Mouse (Mus musculus): ENCODE results near the gene Xndc1. TPM values are rescaled to one million over a fixed set of nuclear protein-coding genes. Genes with fewer than 3 reads are reported as not detected.
A peak's percentile ranks its signal among the peaks of the same experiment; 100 is the strongest.
"Not testable (repeated sequence)": the region's sequence is repeated elsewhere in the genome, so short reads cannot be mapped to it uniquely, and the experiment has no call there.

Gene Xndc1
- polyA plus RNA-seq (2017; shearing (Covaris generic)): 10 to 100 TPM; 19.3 to 33.0 TPM

DNA sequence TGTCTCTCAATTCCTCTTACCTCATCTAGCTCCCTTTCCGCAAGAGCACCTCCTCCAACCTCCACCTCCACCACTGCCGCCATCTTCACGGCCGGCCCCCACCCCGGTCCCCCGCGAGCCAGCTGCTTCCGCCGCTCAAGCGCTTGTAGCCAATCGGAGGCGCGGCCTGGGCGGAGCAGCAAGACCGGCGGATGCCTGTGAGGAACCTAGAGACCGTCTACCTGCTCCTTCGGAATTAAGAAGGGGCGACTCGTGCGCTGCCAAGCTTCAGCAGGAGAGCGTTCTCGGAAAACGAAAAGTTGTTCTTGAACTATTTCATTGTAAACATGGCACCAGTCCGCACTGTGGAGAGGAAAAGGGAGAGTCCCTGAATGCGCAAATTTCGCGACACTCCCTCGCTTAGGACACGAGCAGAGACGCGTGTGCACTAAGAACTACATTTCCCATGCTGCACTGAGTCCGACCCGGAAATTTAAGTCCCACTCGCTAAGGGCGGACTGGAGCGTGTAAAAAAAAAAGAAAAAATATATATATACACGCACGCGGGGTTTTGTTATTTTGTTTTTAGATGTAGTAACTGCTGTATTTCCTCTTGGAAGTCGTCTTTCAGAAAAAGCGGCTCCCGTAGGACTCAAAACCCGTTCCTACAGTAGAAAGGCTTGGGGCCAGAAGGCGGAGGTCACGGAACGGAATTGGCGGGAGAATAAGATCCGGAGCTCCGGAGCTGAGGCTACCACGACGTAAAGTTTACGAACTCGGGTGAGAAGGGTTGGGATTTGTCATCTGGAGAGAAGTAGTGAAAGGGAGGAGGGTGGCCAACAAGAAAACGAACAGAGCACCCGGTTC lies at the start of gene Xndc1, which contains the start of the genes Rnf121 and Xntrpc:
Gene Xndc1 (plus strand): TSS at position 466 of the 846 bp plus-strand sequence.
Gene Rnf121 (minus strand): TSS at position 424 of the 846 bp plus-strand sequence.
Gene Xntrpc (plus strand): TSS at position 668 of the 846 bp plus-strand sequence.
- peak; percentile 96 for ATAC-seq

DNA sequence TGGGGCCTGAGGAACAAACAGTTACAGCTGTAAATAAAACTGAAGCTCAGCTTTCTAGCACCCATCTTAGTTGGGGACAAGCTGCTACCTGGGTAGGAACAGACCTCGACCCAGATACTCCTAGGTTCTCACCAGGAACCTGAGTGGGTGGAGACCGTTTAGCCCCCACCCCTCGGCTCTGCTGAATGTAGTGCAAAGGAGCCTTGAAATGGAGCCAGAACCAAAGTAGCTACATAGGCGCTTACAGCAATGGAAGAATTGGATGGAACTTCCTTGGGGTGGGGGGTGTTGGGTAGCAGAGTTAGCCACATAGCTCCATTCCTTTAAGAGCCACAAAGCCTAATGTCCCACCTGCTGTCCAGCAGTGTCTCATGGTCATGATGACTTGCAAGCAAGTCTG lies 48.4 kb upstream of the Xndc1 start:
- ATAC-seq: no peak

DNA sequence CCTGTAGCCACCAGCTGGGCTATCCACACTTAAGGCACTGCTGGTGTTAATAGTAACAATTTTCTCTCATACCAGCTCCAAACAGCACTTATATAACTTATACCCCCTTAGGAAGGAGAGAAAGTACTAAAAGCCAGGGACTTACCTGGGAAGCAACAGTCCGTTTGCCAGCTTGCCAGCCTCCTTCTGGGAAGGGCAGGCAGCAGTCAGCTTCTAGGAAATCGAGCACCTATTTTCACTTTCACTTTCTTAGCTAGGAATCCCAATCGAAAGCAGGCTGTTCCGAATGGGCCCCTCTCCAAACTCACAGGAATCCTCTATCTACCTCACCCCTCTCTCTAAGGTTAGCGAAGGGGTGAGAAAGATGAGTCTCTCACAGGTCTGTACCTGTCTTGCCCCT lies 47.9 kb upstream of the Xndc1 start:
- peak; percentile 70 for ATAC-seq

DNA sequence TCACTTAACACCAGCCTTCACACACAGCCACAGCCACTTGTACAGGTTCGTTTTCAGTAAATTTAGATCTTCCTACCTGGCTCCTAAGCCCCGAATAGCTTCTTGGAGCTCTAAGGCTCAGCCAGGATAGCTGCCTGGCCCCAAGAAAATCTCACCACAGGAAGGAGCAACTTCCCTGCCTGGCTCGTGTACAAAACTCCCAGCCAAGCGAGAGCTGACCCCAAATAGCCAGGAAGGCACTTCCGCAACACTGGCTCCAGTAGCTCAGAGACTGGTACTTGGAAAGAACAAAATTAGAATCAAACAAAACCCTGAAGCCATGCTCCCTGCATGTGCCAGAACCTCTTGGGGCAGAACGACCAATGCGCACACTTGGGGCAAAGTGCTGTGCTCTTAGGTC lies 47.3 kb upstream of the Xndc1 start:
- ATAC-seq: no peak

DNA sequence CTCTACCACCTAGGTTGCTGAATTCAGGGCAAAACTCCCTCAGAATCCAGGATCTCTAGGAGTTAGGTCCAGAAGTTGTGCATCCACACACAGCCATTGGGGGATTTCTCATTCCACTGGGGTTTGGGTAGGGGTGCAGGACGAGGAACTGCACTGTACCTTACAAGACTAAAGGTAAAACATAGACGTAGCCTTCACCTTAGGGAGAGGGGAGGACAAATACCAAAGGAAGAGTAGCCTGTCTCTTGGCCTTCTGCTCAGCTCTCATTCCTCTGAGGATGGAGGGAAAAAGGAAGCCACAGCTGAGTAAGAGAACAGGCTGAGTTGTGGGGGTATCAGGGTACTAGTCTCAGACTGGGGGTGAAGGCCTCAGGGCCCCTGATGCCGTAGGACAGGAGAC lies 46.7 kb upstream of the Xndc1 start, which contains the start of gene Il18bp:
Gene Il18bp (minus strand): TSS at position 101 of the 400 bp plus-strand sequence.
- ATAC-seq: no peak

DNA sequence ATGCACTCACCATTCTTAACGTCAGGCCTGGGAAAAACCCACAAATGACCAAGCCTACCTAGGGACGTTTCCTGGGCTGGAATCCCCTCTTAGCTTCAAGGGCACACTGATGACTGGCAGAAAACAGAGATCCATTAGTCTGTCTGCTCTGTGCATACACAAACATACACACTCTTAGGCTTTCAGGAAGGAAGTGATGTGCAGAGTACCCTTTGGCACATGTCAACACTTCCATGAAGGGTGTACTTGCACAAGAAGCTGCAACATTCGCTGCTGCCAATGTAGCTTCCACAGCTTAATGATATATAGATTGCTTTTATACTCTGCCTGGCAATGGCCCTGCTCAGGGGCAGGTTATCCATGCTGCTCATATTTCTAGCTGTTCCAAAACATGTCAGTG lies 45.9 kb upstream of the Xndc1 start:
- ATAC-seq: no peak

DNA sequence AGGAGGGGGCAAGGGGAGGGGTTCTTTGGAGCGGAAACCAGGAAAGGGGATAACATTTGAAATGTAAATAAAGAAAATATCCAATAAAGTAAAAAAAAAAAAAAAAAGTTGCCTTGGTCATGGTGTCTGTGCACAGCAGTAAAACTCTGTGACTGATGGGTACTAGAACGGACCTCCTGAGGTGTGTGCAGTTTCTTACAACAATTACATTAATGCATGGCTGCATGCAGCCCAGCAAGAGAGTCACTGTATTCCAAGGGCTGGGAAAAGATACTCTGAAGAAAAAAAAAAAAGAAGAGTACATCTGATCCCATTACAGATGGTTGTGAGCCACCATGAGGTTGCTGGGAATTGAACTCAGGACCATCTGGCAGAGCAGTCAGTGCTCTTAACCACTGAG lies 44.4 kb upstream of the Xndc1 start:
- ATAC-seq: not testable (repeated sequence)

DNA sequence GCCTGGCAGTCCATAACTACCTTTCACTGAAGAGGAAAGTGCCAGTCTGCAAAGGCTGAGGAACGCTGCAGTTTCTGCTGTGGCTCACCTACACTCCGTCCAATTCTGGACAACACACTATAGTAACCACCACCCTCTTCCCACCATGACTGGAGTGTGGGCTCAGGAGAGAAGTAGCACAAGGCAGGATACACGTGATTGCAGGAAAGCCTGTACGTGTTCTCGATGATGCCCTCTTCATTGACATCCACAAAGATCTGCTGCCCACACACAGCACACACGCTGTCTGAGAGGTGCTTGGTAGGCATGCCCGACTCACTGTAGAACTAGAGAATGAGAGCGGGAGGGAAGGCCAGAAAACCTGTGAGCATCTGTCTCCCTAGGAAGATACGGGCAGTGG lies 41.5 kb upstream of the Xndc1 start:
- ATAC-seq: no peak

DNA sequence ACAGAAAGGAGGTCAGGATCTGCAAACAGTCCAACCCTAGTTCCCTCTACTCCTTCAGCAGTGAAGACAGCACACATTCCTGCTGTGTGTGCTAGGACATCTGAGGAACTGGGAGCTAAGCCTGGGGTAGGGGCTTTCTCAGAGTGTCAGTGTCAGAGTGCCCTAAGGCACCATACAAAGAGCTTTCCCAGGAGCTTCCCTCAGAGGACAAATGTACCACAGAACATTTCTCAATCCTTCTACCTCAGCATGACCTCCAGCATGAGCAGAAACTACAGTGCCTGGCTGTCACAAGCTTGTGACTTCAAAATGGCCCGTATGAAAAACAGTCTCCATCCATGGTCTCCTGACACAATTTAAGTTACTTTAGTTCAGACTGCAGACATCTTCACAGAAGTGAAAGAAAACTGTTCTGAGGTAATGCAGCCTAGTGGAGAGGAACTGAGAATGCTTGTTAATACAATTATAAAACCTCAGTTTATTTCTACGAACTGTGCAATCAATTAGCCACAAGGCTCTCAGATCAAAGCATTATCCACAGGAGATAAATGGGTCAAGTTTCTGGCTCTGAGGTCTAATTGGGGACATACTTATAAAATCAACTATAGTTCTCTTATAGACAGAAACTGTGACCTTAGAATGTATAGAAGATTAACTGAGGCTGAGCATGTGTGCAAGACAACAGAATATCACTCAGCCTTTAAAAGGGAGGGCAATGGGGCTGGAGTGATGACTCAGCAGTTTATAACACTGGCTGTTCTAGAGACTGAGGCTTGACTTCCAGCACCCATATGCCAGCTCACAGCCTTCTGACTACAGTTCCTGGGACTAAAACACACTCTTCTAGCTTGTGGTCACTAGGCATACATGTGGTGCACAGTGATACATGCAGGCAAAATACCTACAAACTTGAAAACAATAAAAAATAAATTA lies 39.9 kb upstream of the Xndc1 start:
- ATAC-seq: no peak

DNA sequence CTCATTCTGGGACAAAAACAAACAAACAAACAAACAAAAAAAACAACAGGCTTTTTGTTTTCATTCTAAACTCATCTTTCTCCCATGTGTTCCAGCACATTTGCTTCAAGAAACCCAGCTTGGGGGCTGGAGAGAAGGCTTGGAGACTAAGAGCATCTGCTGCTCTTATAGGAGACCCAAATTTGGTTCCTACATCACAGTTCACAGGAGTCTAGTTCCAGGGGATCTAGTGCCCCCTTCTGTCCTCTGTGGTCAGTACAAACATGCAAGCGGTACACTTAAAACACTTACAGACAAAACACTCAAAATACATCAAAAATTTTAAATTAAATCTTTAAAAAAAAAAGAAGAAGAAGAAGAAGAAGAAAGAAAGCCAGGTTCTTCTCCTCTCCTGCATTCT lies 30.4 kb upstream of the Xndc1 start:
- no peak for ATAC-seq

DNA sequence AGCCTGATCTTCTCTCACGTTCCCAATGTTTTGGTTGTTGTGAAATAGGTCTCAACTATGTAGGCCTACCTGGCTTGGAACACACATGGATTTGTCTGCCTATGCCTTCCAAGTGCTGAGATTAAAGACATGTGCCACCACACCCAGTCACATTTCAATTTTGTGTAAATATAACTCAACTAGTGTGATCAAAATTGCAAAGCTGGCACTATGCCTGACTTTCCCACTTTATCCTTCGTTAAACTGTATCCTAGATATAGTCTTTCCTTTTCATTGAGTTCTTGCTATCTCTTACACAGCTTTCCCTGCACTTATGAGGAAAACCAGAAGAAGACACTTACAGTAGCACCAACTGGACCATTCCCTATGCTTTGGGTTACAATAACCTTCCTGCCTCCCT lies 29.8 kb upstream of the Xndc1 start:
- ATAC-seq: no peak

DNA sequence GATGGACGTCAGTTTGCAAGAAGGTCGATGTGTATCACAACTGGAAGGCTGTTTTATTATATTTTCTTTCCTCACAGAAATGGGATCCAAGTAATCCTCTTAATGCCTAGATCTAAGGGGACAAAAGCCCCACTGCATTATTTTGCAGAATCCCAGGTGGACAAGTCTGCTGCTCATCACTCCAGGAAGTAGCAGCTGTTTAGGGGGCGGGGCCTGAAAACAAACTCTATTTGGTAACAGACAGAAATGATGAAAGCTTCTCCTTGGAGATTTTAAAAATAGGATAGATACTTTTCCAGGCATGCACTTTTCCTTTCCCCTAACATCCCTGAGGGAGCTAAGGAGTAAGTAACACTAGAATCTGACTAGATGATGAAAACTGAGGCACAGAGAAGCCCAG lies 28.0 kb upstream of the Xndc1 start:
- no peak for ATAC-seq

DNA sequence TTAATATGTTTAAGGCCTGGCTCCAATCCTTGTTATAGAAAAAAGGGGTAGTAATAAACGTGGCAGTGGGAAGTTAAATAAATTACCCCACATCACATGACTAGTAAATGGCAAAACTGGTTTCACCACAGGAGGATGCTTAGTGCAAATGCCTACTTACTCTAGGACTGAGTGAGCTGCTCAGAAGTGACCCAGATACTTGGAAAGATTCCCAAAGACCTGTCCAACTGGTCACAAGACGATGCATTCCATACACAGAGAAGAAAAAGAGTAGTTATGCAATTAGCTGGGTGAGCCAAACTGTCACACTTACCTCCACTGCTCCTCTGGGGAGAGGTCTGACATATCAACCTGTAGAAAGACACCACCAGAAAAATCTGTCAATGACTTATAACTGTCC lies 23.0 kb upstream of the Xndc1 start:
- no peak for ATAC-seq

DNA sequence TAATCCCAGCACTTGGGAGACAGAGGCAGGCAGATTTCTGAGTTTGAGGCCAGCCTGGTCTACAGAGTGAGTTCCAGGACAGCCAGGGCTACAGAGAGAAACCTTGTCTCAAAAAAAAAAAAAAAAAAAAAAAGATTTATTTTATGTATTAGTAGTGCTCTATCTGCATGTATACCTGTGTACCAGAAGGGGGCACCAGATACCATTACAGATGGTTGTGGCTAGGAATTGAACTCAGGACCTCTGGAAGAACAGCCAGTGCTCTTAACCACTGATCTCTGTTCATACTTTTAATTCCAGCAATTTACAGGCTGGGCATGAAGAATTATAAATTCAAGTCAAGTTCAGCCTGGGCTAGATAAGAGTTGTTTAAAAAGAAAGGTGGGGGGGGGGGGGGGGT lies 16.8 kb upstream of the Xndc1 start:
- ATAC-seq: not testable (repeated sequence)

DNA sequence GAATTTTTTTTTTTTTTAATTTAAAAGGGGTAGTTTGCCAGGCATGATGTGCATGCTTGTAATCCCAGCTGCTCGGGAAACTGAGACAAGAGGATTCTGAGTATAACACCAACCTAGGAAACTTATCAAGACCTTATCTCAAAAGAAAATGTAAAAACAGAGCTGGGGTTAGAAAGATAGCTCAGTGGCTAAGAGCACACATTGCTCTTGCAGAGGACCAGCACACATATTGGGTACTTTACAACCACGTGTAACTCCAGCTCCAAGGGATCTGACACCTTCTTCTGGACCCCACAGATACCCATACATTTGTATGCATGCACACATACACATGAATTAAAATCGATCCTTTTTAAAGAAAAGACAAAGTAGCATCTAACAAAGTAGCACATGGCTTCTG lies 4.0 kb upstream of the Xndc1 start:
- no peak for ATAC-seq

DNA sequence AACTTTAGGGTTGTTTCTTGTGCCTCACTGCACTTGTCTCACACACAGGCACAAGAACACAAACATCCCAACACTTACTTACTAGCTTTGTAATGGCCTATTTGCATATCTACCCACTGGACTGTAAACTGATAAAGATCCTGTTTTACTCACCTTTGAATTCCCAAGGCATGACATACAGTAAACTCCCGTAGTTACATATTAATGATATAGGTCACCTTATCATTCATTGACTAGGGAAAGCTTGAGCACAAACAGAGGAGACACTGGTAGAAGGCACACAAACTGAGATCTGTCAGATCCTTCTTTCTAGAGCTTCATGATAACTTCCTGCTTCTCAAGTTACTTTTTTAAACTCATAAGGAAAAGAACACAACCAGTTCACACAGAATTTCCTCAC lies 3.1 kb upstream of the Xndc1 start:
- no peak for ATAC-seq

DNA sequence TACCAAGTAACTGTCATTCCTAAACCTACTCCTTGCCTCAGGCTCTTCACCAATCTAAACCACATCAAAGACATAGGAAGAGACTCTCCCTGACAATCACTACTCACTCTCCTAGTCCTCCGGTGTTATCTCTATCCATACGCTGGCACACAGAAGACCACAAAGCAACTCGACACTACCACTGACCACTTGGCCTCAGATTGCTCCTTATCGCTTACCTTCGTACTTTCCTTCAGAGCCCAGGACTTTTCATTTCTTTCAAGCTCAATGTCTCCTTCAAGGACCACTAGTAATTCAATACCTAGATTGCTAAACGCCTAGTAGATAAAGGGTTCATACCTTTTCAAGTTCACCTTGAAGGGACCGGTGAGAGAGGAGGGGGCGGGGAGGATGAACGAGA lies 1.4 kb upstream of the Xndc1 start:
- ATAC-seq: no peak

DNA sequence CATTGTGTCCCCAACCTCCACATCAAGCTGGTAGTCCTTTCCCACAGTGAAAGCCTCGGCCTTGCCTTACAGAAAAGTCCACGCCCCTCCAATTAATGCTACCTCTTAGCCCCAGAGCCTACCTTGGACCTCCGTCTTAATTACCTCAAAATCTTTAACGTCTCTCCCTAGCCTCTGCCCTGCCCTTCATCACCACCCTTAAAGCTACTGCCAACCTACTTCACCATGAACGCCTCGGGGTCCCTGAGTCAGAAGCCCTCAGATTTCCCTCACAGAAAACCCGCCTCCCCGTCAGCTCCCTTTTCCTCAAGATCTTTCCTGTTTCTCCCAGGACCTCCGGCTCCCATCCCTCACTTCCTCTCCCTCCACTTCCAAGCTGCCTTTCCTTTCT lies 661 bp upstream of the Xndc1 start:
- no peak for ATAC-seq

DNA sequence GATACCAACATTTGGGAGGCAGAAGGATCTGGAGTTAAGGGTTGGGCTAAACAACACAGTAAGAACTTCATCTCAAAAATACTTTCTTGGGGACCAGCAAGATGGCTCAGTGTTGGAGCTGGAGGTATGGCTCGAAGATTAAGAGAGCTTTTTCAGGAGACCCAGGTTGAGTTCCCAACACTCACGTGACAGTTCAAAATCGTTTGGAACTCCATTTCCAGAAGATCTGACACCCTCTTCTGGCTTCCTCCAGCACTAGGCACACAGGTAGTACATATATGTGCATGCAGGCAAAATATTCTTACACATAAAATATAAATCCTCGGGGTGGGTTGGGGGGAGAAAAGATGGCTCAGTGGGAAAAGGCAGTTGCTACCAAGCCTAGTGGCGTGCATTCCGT lies 1.1 kb downstream of the Xndc1 start:
- ATAC-seq: no peak

DNA sequence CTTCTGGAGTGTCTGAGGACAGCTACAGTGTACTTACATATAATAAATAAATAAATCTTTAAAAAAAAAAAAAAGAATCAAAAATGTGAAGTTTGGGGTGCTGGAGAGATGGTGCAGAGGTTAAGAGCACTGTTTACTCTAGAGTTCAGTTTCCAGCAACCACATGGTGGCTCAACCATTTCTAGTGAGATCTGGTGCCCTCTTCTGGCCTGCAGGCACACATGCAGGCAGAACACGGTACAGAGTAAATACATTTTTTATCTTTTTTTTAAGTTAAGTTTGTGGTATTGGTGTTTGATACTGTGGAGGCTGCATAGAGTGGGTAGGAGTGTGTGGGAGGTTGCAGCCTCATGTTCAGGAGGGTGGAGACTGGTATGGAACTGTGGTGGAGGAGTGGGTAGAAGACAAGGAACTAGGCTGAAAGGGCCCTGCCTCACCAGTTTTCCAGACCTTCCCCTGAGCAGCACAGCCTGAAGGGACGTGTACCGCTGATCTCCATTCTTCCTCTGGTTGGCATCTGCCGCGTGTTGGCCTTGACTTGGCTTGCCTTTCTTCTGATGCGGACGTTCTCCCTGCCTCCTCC lies 11.5 kb downstream of the Xndc1 start:
- ATAC-seq: peak; percentile 63

DNA sequence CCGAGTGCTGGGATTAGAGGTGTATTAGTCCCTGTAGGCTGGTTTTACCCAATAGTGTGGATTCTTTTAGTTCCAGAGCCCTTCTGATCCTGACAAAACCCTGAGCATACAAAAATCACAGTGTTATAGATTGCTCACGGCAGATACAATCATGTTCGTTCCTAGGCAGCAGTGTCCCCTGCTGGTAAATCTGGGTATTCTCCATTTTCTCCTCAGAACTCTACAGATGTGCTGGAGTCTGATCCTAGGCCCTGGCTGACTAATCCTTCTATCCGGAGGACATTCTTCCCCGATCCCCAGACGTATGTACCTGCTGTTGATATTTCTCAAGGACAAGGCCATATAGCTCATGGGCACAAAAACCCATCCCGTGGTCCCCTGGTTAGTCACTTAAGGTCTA lies 13.2 kb downstream of the Xndc1 start:
- peak; percentile 66 for ATAC-seq

DNA sequence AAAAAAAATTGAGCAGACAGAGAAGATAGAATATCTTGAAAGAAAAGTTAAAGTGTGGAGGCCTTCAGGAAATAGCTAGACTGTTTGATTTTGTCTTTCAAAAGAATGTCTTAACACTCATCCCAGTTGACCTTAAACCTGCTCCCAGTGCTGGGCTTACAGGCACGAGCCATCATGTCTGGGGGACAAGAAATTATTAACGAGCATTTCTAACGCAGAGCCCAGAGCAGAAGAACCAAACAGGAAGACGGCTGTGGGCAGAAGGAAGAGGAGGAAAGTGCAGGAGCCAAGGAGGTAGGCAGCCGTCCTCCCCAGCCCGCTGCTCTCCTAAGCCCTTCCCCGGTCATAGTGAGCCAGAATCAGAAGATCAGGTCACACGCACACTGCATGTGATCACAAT lies 15.0 kb downstream of the Xndc1 start:
- no peak for ATAC-seq

DNA sequence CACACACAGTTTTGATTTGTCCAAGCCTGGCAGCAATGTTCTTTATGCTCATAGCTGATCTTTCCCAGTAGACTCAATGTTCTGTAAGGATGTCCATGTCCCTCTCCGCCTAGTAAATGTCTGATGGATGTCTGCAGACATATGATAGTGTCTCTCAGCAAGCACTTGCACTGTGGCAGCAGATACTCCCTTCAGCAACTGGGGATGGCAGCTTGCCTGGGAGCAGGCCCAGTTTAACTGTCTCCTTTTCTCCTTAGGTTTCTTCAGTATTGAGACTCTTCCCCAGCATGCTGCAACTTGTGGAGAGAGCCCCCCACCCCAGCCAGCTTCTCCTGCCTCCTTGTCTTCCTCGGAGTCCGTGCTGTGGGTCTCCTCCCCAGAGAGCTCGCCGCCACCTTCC lies 16.5 kb downstream of the Xndc1 start:
- no peak for ATAC-seq

Data from CD4-positive, CD25-positive, alpha-beta regulatory T cell, adult 4 months (primary cell).